Mouse (Mus musculus) bone marrow, adult 2 months (tissue): Measurements from ENCODE around the gene Gm11733.

Source experiments
- CTCF ChIP-seq: fragments of 200-500 bp; IDR thresholded peaks from 2 replicates; pipeline ENCODE4 v1.5.1; 2011; ENCODE audit warnings: low read length, control low read depth; ENCODE audit not compliant: control insufficient read depth, insufficient read depth
- POLR2A ChIP-seq: fragments of 200-500 bp; IDR thresholded peaks from 2 replicates; pipeline ENCODE4 v1.6.1; 2011; ENCODE audit warnings: low read depth, mild to moderate bottlenecking, control low read depth, low read length, borderline replicate concordance; ENCODE audit not compliant: control insufficient read depth

DNA sequence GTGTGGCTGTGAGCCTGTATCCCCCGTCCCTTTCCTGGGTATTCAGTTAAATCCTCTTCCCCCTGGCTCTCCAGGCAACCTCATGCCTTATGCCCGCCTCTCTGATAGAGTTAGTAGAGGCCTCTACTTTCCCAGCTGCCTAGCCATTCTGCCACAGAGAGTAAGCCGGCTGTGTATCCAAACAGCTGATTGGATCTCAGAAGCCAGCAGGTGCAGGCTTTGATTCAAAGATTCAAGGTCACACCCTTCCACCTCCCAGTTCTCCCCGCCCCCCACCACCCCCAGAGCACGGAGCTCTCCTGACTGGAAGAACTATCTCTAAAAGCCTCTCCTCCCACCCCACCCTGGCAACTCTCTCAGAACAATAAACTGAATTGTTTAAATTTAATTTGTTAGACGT, 45.8 kb upstream of the Gm11733 start:
- TF ChIP-seq CTCF, result no peak
- TF ChIP-seq POLR2A, result no peak
